Mouse (Mus musculus) ovary, adult 10 weeks (tissue): Measurements from ENCODE around the gene Cend1. TPM values are rescaled to one million over a fixed set of nuclear protein-coding genes. Genes with fewer than 3 reads are reported as not detected.

Source experiments
- polyA plus RNA-seq: library from polyadenylated mRNA; stranded (reverse); fragments of 350-450 nt; fragmentation: Illumina TruSeq; extraction: RNeasy Lipid Tissue Mini Kit (QIAGEN cat#74804); gene quantifications from one replicate; pipeline ENCODE4 v1.2.3, GENCODE M21; 2014

Gene Cend1
- not detected for polyA plus RNA-seq

DNA sequence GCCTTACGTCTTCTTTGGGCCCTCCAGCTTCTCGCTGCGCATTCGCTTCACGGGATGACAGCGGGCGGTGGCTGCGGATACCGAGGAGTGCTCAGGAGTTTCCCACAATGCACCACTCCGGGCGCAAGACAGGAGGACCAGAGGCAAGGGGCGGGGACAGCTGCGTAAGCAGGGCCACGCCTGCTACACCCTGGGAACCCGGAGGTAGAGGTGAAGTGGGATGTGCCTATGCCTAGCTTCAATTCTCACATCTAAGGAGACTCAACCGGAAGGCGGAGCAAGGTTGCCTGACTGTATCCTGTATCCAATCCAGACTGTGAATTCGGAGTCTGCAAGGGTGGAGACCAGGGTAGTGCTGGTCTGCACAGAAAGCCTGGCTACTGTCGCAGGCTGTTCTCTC lies at the start of gene Cend1:
Gene Cend1 (minus strand): TSS at position 182 of the 400 bp plus-strand sequence.

DNA sequence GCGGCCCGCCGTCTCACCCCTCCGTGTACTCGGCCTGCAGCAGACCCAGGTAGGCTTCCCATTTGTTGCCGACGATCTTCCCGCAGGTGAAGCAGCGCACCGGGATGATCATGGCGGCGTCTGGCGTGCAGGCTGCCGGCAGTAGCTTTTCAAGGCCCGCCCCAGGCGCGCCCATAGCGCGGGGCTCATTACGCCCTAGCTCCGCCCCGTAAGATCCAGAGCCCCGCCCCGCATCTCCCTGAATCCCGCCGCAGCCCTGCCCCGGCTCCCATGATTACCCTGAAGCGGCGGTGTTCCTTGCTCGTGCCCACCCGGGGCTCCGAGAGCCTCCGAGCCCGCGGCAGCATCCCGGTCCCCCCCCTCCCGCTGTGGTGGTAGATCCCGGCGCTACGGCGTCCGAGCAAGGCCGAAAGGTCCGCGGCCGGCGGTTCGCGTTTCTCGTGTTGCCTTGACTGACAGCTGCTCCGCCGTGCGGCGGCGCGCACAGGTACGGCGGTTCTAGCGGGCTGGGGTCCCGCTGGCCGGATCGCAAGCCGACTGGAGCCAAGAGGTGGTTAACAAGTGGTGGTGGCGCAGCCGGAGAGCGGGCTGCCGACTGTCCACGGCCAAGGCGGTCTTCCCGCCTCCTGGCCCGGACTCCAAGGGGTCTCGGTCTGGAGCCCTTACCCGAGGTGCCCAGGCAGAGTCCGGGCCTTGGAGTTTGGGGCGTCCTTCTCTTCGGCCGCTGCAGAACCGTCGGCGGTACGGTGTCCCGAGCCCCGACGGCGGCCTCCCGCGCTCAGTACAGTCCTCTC lies 45.9 kb upstream of the Cend1 start, which contains the start of the genes Polr2l and Tspan4:
Gene Polr2l (minus strand): TSS at position 122 of the 794 bp plus-strand sequence.
Gene Tspan4 (plus strand): TSS at position 230 of the 794 bp plus-strand sequence.

DNA sequence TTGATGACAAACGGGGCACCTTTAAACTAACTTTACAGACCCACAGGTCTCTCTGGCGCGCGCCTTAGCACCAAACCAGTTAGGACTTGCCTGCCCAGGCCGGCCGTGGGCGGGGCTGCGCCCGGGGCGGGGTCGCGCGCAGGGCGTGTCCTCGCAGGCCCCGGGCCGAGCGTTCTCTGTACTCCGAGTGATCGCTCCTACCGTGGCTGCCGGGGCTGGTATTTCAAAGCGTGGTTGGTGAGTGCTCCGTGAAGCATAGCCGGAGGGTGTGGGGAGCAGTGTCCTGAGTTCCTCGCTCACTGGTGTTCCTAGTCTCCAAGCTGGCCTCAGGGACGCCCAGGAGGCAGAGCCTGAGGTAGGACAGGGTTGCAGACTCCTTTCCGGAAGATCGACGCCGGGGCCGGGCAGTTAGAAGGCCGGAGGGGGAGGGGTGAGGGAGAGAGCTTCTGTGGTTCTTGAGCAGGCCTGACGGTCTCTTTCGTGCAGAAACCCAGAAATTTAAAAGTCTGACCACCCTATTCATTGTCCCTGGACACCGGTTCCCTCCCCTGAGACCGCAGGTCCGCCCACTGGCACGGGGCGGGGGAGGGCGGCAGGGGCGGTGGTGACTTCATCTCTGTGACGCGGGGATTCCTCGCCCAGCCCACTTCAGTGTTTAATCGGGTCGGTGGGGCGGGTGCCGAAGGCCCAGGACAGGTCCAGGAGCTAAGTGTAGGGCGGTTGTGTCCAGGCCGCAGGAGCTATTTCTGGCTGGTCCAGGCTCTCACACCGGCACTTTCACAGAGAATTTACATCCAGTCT lies 38.1 kb upstream of the Cend1 start, which contains the start of gene Cd151:
Gene Cd151 (plus strand): TSS at position 163 of the 801 bp plus-strand sequence.

DNA sequence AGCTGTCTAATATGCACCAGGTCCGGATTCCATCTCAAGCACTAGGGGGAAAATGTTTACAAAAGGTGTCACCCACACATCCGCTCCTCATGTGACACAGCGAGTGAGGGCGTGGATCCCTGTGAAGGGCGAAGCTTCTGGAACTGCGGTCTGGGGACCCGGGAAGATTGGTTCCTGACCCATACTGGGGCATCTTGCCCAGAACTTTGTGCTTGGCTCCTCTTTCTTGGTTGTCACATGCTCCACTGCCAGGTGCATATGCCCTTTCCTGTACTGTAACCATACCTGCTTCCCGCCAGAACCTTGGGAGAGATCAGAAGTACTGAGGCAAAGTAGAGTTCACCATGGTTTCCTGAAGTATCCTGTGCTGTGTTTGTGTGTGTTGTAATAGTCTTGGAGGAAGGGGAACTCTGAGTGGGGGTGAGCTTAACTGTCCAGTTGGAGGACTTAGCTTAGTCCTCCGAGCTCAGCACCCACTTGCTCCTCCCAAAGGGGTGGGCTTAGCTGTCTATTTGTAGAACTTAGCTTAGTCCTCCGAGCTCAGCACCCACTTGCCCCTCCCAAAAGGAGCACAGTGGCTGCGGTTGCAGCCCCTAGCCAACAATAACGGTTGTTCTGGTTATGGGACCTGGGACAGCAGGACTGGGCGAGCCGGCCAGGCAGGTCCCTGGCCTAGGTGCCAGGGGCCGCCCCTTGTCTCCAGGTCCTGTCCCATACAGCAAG lies 31.3 kb upstream of the Cend1 start, which contains the start of gene Cracr2b:
Gene Cracr2b (plus strand): TSS at position 704 of the 723 bp plus-strand sequence.

DNA sequence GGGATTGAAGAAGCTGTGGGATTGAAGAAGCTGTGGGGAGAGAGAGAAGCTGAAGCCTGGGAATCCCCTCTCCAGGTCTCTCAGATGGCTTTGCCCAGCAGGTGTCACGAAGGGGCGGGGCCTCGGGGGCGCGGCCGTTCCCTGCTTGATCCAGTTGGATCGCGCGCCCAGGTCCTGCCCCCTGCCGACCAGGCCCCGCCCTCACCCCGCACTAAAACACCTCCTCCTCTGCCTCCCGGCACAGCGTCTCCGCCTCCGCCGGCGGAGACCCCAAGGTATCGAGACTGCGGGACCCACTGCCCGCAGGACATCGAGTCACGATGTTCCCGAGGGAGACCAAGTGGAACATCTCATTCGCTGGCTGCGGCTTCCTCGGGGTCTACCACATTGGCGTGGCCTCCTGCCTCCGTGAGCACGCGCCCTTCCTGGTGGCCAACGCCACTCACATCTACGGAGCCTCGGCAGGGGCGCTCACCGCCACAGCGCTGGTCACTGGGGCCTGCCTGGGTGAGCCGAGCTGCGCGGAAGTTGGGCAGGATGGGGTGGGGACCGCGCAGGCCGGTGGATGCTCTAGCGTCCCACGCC lies 25.8 kb upstream of the Cend1 start, which contains the start of gene Pnpla2:
Gene Pnpla2 (plus strand): TSS at position 232 of the 585 bp plus-strand sequence.

DNA sequence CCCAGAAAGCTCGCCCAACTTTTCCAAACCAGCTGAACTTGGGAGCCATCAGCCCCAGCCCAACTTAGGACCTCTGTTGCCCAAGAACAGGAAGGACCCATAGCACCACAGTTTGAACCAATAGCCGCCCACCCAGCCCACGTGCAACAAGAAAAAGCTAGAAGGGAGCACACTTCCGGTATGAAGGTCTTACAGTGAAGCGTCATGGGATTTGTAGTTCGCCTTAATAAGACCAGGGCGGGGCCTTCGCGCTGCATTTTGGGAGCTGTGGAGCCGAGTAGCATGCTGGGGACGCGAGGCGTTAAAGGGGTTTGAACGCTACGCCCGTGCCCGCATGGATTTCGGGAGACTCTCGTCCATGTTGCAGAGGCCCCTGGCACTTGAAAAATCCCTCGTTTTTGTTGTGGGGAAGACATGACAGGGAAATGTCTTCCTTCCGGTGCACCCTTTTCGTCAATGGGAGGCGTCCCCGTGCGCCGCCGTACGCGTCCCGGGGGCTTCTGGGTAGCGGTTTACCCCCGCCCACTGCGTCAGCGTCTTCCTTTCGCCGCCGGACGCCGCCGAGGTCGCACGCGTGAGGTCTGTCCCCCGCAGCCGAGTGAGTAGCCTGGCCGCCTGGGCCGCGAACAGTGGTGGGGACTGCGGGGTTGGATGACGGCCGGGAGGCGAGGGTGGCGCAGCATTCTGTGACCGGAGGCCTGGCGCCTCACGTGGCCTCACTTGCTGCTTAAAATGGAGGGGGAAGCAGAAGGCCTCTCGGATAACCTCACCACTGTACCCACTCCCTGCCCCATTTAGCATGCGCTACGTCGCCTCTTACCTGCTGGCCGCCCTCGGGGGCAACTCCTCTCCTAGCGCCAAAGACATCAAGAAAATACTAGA lies 18.1 kb upstream of the Cend1 start, which contains the start of gene Rplp2:
Gene Rplp2 (plus strand): TSS at position 261 of the 882 bp plus-strand sequence.

DNA sequence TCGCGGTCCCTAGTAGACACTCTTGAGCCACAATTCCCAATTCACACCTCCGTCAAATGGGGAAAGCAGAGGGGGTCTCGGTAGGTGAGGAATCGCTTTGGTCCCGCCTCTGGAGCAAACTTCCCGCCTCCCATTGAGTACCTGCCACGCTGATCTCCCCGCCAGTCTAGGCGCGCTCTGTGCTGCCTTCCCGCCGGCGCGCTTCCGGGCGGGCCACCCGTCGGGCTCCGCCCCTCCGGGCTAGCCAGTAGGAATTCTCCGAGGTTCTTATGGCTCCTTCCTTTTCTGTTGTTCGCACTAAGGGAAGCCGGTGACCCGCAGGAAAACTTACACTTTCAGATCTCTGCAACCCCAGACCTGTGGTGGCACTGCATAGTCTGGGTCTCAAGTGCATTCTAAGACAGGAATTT lies 14.5 kb upstream of the Cend1 start, which contains the start of gene Pidd1:
Gene Pidd1 (minus strand): TSS at position 198 of the 410 bp plus-strand sequence.

DNA sequence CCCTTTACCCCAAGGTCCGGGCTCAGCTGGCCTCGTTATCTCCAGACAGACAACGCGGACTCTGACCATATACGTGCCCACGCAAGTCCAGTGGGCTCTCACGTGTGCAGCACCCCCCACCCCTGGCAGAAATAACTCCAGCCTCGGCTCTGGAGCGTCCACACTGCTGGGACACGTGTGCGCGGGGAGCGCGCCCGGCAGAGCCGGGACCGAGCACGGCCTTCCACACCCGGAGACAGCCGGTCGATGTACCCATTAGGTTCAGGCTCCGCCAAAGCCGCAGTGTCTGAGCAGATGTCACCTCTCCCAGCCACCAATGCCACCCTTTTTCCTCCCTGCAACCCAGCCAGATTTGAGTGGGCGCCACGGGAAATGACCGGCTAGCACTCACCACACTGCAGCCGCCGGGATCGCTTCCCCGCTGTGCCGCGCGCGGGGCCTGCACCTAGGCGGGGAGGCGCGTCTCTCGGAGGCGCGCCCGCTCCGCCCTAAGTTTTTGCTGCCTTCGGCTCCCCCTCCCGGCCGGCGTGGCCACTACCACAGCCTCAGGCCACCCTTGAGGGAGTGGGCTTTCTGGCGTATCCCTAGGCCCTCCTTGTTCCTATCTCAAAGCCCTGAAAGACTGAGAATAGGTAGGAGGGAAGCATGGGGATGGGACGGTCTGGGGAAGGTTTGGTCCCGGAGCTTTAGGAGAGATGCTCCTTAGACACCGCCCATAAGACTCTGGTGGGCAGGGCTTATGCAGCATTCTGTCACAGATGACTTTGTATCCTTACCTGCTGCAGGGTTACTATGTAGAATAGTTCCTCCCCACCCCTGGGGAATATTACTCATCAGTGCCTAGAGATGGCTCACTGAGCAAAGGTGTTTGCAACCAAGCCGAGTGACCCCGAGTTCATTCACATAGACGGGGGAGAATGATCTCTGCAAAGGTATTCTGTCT lies 8.2 kb upstream of the Cend1 start, which contains the start of gene Slc25a22:
Gene Slc25a22 (minus strand): TSS at position 715 of the 943 bp plus-strand sequence.

DNA sequence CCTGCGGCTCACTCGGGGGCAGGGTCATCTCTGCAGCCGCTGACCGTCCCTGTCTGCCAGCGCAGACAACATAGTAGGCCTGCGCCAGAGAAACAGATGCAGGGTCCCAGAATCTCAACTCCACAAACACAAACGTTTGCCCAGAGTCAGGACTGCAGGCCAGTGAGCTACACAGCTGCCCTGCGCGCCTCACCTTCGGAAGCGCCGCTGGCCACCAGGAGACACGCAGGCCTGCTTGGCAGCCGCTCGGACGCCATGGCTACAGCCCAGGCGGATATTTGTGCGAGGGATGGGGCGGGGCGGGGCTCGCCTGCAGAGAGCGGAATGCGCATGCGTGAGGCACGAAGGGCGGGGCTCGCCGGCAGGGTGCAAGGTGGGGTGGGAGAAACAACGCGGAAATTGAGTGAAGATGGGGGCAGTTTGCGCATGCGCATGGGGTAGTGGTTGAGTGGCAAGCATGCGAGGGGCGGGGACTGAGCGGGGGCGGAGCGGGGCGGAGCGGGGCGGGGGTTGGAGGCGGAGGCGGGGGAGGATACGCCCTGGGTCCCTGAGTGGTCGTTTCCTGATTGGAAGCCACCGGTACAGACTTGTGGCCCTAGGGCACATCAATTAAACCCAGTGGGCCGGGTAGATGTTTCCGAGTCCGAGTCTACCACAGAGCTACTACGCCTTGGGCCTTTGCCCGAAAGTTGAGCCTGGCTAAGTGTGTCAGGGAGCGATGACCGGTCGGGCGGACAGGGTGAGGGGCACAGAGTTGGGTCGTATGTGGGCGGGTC lies 15.3 kb downstream of the Cend1 start, which contains the start of gene Gatd1:
Gene Gatd1 (minus strand): TSS at position 328 of the 776 bp plus-strand sequence.

DNA sequence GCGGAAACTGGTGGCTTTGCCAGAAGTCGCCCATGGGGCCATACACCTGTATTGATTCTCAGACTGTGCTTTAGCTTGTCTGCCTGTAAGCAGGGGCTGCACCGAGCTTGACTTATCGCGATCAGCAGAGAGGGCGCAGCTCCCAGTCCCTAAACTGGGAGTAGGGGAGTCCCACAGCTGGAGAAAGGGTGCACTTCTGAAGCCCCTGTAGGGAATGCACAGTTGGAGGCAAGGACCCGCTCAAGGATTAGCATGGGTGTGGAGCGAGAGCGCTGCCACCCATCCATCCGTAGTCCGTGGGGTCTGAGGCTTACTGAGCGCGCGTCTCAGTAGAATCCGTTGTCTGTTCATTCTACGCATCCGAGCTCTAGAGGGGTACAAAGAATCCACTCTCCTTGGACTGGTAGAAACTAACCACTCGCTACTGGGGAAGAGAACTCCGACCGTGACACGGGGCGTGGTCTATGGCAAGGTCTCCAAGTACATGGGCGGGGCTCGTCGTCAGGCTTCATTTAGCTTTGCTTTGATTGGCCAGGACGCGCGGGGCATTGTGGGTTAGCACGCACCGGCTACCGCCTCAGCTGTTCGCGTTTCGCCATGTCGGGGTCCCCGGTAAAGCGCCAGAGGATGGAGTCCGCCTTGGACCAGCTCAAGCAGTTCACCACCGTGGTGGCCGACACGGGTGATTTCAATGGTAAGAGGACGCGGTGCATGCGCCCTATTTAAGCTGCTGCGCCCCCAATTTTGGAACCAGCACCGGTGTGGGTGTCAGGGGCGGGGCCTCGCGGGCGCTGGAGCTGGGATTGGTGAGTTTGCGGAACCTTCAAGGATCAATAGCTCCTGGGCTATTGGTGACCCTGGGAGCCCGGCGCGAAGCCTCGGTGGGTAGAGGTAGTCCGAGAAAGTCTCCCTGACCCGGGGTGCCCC lies 37.4 kb downstream of the Cend1 start, which contains the start of gene Taldo1:
Gene Taldo1 (plus strand): TSS at position 575 of the 927 bp plus-strand sequence.

Other genes with a start within 250 kb of the Cend1 start
- gene Hras, start 235.5 kb downstream of the Cend1 start, polyA plus RNA-seq: 3.6 TPM
- 0.77 TPM for gene Lrrc56, start 235.3 kb downstream of the Cend1 start, polyA plus RNA-seq
- gene Lmntd2, start 215.4 kb downstream of the Cend1 start, polyA plus RNA-seq: not detected
- gene Rassf7, start 213.6 kb downstream of the Cend1 start, polyA plus RNA-seq: 0.80 TPM
- 26.7 TPM for gene Phrf1, start 200.7 kb downstream of the Cend1 start, polyA plus RNA-seq
- gene Irf7, start 163.0 kb downstream of the Cend1 start, polyA plus RNA-seq: 7.9 TPM
- gene Cdhr5, start 152.7 kb downstream of the Cend1 start, polyA plus RNA-seq: 1.1 TPM
- gene Sct, start 150.4 kb downstream of the Cend1 start, polyA plus RNA-seq: not detected
- gene Drd4, start 137.5 kb downstream of the Cend1 start, polyA plus RNA-seq: not detected
- gene Deaf1, start 101.8 kb downstream of the Cend1 start, polyA plus RNA-seq: 1.5 TPM
- 9.4 TPM for gene Tmem80, start 101.8 kb downstream of the Cend1 start, polyA plus RNA-seq
- gene Eps8l2, start 90.6 kb downstream of the Cend1 start, polyA plus RNA-seq: not detected
- 7.8 TPM for gene Taldo1, start 37.3 kb downstream of the Cend1 start, polyA plus RNA-seq
- 15.2 TPM for gene Gatd1, start 15.4 kb downstream of the Cend1 start, polyA plus RNA-seq
- 0.46 TPM for gene Slc25a22, start 8.4 kb upstream of the Cend1 start, polyA plus RNA-seq
- gene Pidd1, start 14.5 kb upstream of the Cend1 start, polyA plus RNA-seq: not detected
- gene Rplp2, start 17.9 kb upstream of the Cend1 start, polyA plus RNA-seq: 15.0 TPM
- 1.3 TPM for gene Pnpla2, start 25.7 kb upstream of the Cend1 start, polyA plus RNA-seq
- not detected for gene Cracr2b, start 31.6 kb upstream of the Cend1 start, polyA plus RNA-seq
- gene Cd151, start 37.9 kb upstream of the Cend1 start, polyA plus RNA-seq: 45.2 TPM
- 2.4 TPM for gene Polr2l, start 45.6 kb upstream of the Cend1 start, polyA plus RNA-seq
- gene Tspan4, start 45.7 kb upstream of the Cend1 start, polyA plus RNA-seq: 6.2 TPM
- gene Chid1, start 110.4 kb upstream of the Cend1 start, polyA plus RNA-seq: 3.6 TPM
- 72.3 TPM for gene Ap2a2, start 132.7 kb upstream of the Cend1 start, polyA plus RNA-seq
- not detected for gene Muc6, start 225.8 kb upstream of the Cend1 start, polyA plus RNA-seq